ENCODE assay signal across 1 mouse cellular context in genomic region chr5:115274353-115274752, GRCm38 (mm10).
TF ChIP-seq lines count a peak whose summit lies in the region.

No protein-coding gene starts in this region.

TF ChIP-seq in CH12.LX, 34 proteins besides CTCF, POLR2A, EP300 and RAD21:
- TF ChIP-seq ELF1 (IDR thresholded peaks at IDR 0.05; ENCODE audit: low read depth, low read length) (no peak), NELFE (IDR thresholded peaks at IDR 0.05; ENCODE audit: low read depth, low read length) (no peak), MAZ (IDR thresholded peaks at IDR 0.05; ENCODE audit: low read depth, low read length) (no peak), SIN3A (IDR thresholded peaks at IDR 0.05; ENCODE audit: low read length) (no peak; the same call in 1 of the 2 replicates), MAFK (IDR thresholded peaks at IDR 0.05; ENCODE audit: insufficient replicate concordance, low read length) (no peak), ETS1 (conservative IDR thresholded peaks at IDR 0.05; ENCODE audit: low read depth, low read length) (no peak), JUND (conservative IDR thresholded peaks at IDR 0.05; ENCODE audit: low read depth, low read length) (no peak), SMC3 (IDR thresholded peaks at IDR 0.05; ENCODE audit: low read depth, low read length) (no peak), MXI1 (IDR thresholded peaks at IDR 0.05; ENCODE audit: low read depth, low read length) (no peak; the same call in 1 of the 2 replicates), IRF4 (IDR thresholded peaks at IDR 0.05; ENCODE audit: low read depth, low read length) (no peak), JUN (IDR thresholded peaks at IDR 0.05; ENCODE audit: insufficient read depth, low read depth, low read length) (no peak), POLR2AphosphoS2 (IDR thresholded peaks at IDR 0.05; ENCODE audit: low read depth, low read length) (no peak), ZKSCAN1 (IDR thresholded peaks at IDR 0.05; ENCODE audit: borderline replicate concordance, low read depth, low read length) (no peak), KAT2A (IDR thresholded peaks at IDR 0.05; ENCODE audit: insufficient replicate concordance, low read length) (no peak)
TF ChIP-seq in CH12.LX: peak in this region for 0.
